Mouse (Mus musculus) cerebellum, adult 2 months (tissue): ENCODE measurements around the gene Gm45062.

ENCODE experiments used
- CTCF ChIP-seq: fragments of 200-500 bp; IDR thresholded peaks from 2 replicates; pipeline ENCODE4 v1.5.1; 2011; ENCODE audit warnings: low read depth, mild to moderate bottlenecking, control low read depth, low read length, moderate library complexity, borderline replicate concordance; ENCODE audit not compliant: insufficient read depth
- POLR2A ChIP-seq: fragments of 200-500 bp; IDR thresholded peaks from 2 replicates; pipeline ENCODE4 v1.6.1; 2011; ENCODE audit warnings: low read length, control low read depth, borderline replicate concordance; ENCODE audit not compliant: insufficient read depth

GRCm38 (mm10) chr6:8645708-8646107, 386.5 kb downstream of the Gm45062 start:
- no peak for TF ChIP-seq CTCF
- no peak for TF ChIP-seq POLR2A
